Mouse (Mus musculus) heart, postnatal 0 days (tissue): ENCODE measurements around the gene Gm17019. TPM values are rescaled to one million over a fixed set of nuclear protein-coding genes. Genes with fewer than 3 reads are reported as not detected.
"Not testable (repeated sequence)": the region's sequence is repeated elsewhere in the genome, so short reads cannot be mapped to it uniquely, and the experiment has no call there.

Experiments
- ATAC-seq: fragments of 200-750 bp; cut with Nextera tagmentation; 2 replicates; pipeline ENCODE4 v1.8.0; 2017; ENCODE audit warnings: low read depth, moderate number of reproducible peaks, moderate library complexity; ENCODE audit not compliant: insufficient read depth
- DNase-seq: peaks from one replicate; pipeline ENCODE4 v3.0.0-alpha.2; 2016; ENCODE audit warnings: low spot score
- H3K27ac ChIP-seq: fragments of 300-500 bp; sonication (generic); 2 replicates; pipeline ENCODE4 v1.5.1; 2014; ENCODE audit warnings: low read depth, mild to moderate bottlenecking
- H3K27me3 ChIP-seq: fragments of 300-500 bp; sonication (generic); 2 replicates; pipeline ENCODE4 v1.6.1; 2014; ENCODE audit warnings: low read length, mixed read lengths; ENCODE audit not compliant: control insufficient read depth, insufficient read depth
- H3K36me3 ChIP-seq: fragments of 300-500 bp; sonication (generic); replicated peaks from 2 replicates; pipeline ENCODE4 v1.6.1; 2014; ENCODE audit warnings: low read length, mixed read lengths; ENCODE audit not compliant: control insufficient read depth, insufficient read depth
- H3K4me1 ChIP-seq: fragments of 300-500 bp; sonication (generic); 2 replicates; pipeline ENCODE4 v1.6.1; 2014; ENCODE audit warnings: antibody characterized with exemption; ENCODE audit not compliant: control insufficient read depth, insufficient read depth
- H3K4me2 ChIP-seq: fragments of 300-500 bp; sonication (generic); 2 replicates; pipeline ENCODE4 v1.6.1; 2014; ENCODE audit warnings: low read depth, mild to moderate bottlenecking, low read length, moderate library complexity
- H3K4me3 ChIP-seq: fragments of 300-500 bp; sonication (generic); 2 replicates; pipeline ENCODE4 v1.5.1; 2014; ENCODE audit warnings: low read depth, low read length
- H3K9ac ChIP-seq: fragments of 300-500 bp; sonication (generic); replicated peaks from 2 replicates; pipeline ENCODE4 v1.6.1; 2014; ENCODE audit warnings: low read depth, low read length, mixed read lengths
- H3K9me3 ChIP-seq: fragments of 300-500 bp; sonication (generic); replicated peaks from 2 replicates; pipeline ENCODE4 v1.6.1; 2016; ENCODE audit warnings: low read length; ENCODE audit not compliant: control insufficient read depth
- WGBS: fragments of 180-500 bp; shearing (Covaris S2); extraction: QIAGEN DNeasy Blood & Tissue Kit; methylation state at CpG from one replicate; pipeline ENCODE4 v1.1.7; 2014; 5-methylcytosine and 5-hydroxymethylcytosine counted together
- polyA plus RNA-seq: library from polyadenylated mRNA; unstranded; fragments of >200 nt; fragmentation: Nextera tagmentation; extraction: Ambion mirVana; gene quantifications from 2 replicates; pipeline ENCODE4 v1.2.1, GENCODE M21; 2015
- total RNA-seq: library from RNA; depleted of rRNA; stranded (reverse); fragments of >200 nt; gene quantifications from 2 replicates; pipeline ENCODE4 v1.2.3, GENCODE M21; 2014; ENCODE audit warnings: low replicate concordance

The Gm17019 gene
- total and polyA plus RNA-seq, 2 experiments from 2014 or later, result not detected

DNA sequence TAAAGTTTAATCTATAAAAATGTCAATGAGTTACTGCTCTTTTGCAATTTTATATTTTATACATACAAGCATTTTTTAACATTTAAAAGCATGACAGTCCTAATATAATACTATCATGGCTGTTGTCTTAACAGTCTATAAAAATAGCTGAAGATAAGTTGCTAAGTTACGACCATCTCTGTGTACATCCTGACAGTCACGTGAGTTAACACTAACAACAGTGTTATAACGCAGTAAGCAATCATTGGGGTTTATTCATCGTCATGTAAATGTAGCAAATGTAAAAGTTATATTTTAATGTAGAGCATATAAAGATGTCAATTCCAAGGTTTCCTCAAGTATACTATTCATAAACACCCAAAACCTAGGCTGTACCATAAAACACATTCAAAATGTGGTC, 27.2 kb downstream of the Gm17019 start:
- H3K27ac ChIP-seq, H3K27me3 ChIP-seq, H3K4me3 ChIP-seq, H3K4me1 ChIP-seq, H3K9ac ChIP-seq, H3K4me2 ChIP-seq, DNase-seq, H3K36me3 ChIP-seq: not testable (repeated sequence)
- H3K9me3 ChIP-seq, result peaks cover 13% of the 10 kb centered on the region; the same call in 1 of the 2 replicates
- peak; percentile 51 for ATAC-seq
- 41% methylated on average over 2 of the region's 4 CpGs for WGBS

DNA sequence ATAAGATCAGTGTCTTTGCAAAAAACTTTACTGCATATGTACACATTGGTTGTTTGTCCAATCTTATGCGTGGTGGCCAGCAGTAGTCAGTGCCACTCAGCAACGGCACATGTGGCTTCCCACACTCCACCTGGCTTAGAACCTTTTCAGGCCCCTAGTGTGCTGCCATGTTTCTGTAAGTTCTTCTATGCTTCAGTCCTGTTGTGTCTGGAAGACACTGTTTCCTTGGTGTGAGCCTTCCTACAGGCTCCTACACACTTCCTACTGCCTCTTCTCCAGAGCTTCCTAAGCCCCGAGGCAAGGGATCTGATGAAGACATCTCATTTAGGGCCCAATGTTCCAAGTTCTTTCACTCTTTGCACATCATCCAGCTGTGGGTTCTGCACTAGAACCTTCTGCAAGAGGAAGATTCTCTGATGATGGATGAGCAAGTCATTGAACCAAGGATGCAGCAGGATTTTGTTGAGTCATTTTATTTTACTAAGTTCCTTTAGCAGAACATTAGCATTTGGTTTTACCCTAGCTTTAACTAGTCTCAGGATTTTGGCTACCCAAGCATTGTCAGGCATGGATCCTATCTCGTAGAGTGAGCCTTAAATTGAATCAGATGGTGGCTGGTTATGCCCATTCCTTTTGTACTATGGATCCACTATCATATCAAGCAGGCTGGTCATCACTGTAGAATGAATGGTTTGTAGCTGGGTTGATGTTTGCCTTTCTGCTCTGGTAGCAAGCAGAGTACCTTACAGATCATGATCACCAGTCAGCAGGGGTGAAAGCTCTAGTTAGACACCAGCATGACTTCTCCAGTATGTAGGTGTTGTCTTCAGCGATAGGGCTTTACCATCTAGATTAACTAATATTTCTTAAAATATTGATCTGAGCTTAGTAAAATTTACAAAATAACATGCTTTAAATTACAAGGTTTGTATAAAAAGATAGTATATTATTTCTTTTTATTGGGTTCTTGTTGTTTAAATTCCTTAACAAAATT, 27.9 kb downstream of the Gm17019 start:
- not testable (repeated sequence) for H3K4me1 ChIP-seq, H3K4me3 ChIP-seq, H3K9ac ChIP-seq, H3K27me3 ChIP-seq, H3K27ac ChIP-seq, H3K4me2 ChIP-seq, H3K36me3 ChIP-seq, DNase-seq
- 58% methylated on average over 5 of the region's 5 CpGs for WGBS
- peaks cover 13% of the 10 kb centered on the region; the same call in 1 of the 2 replicates for H3K9me3 ChIP-seq
- peak; percentile 87 for ATAC-seq

DNA sequence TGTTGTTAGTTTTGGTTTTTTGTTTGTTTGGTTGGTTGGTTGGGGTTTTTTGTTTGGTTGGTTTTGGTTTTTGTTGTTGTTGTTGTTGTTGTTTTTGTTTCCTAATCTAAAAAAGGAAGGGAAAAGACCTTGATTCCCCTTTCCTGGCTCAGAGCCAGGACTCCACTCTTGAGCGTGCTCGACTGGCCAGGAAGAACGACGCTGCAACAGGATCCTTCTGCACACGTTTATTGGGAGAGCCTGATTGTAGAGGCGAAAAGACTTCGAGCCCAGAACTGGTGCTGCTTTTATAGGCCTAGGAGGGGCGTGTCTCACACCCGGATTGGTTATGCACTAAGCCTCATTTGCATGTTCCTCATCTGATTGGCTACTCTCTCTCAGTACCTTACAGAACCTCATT, 34.7 kb downstream of the Gm17019 start:
- ATAC-seq, H3K9ac ChIP-seq, H3K4me3 ChIP-seq, DNase-seq, H3K27ac ChIP-seq, H3K36me3 ChIP-seq, H3K27me3 ChIP-seq, H3K4me2 ChIP-seq, H3K4me1 ChIP-seq: not testable (repeated sequence)
- 73% methylated on average over 9 of the region's 9 CpGs for WGBS
- peaks cover 12% of the 10 kb centered on the region; the same call in 1 of the 2 replicates for H3K9me3 ChIP-seq

GRCm38 (mm10) chr5:14997556-14997955, 35.2 kb downstream of the Gm17019 start:
- not testable (repeated sequence) for H3K36me3 ChIP-seq, H3K4me2 ChIP-seq, H3K9ac ChIP-seq, H3K4me1 ChIP-seq, H3K27me3 ChIP-seq, DNase-seq, H3K4me3 ChIP-seq, H3K9me3 ChIP-seq, ATAC-seq, H3K27ac ChIP-seq
- 74% methylated on average over 4 of the region's 4 CpGs for WGBS

DNA sequence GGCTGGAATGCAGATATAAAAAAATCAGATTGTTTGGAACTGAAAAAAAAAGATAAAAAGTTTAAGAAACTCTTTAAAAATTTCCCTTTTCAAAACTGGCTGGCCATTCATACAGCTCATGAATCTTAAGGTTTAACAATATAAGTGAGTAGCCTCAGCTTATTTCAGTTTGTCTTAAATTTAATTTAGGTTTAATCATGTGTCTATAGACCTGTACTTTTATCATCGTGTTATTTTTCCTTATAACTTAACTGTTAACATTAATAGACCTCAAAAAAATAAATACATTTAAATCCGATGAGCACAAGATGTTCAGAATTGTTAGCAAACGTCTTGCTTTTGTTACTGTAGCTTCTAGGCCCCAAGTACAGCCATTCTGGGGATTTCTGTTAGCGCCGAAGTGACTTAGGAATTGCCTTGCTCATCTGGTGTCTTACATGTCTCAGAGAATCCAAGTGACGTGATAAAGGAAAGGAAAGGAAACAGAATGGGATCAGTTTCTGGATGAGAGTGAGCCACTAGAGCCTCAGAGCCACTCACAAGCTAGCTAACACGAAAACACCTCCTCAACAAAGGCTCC, 36.0 kb downstream of the Gm17019 start:
- not testable (repeated sequence) for H3K4me1 ChIP-seq, H3K4me2 ChIP-seq, H3K9me3 ChIP-seq, DNase-seq, H3K9ac ChIP-seq, H3K4me3 ChIP-seq, ATAC-seq, H3K36me3 ChIP-seq, H3K27ac ChIP-seq, H3K27me3 ChIP-seq
- WGBS, result 59% methylated on average over 6 of the region's 7 CpGs

DNA sequence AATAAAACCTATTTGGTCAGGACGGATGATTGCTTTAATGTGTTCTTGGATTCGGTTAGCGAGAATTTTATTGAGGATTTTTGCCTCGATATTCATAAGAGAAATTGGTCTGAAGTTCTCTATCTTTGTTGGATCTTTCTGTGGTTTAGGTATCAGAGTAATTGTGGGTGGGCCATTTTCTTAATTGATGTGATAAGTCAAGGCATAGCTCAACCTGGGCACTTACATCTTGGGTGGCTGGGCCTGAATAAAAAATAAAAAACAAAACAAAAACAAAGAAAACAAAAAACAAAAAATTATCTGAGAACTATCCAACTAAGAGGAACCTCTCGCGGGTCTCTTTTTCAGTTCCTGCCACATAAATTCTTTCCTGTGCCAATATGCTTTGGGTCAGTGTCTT, 38.7 kb downstream of the Gm17019 start:
- not testable (repeated sequence) for H3K9ac ChIP-seq, H3K4me1 ChIP-seq, H3K27ac ChIP-seq, H3K9me3 ChIP-seq, H3K4me3 ChIP-seq, H3K36me3 ChIP-seq, H3K4me2 ChIP-seq, H3K27me3 ChIP-seq, DNase-seq
- 80% methylated on average over 6 of the region's 6 CpGs for WGBS
- ATAC-seq, result peak; percentile 49; the same call in 1 of the 2 replicates

GRCm38 (mm10) chr5:14990375-14991158, 42.2 kb downstream of the Gm17019 start:
- ATAC-seq, DNase-seq, H3K27me3 ChIP-seq, H3K4me1 ChIP-seq, H3K4me3 ChIP-seq, H3K36me3 ChIP-seq, H3K27ac ChIP-seq, H3K4me2 ChIP-seq, H3K9ac ChIP-seq, H3K9me3 ChIP-seq: not testable (repeated sequence)
- 63% methylated on average over 7 of the region's 8 CpGs for WGBS
